Mouse (Mus musculus) kidney, adult 8-10 months (tissue): ENCODE data around the gene Sema3b.

Source experiments
- DNase-seq, 2 experiments: peaks; one replicate each; pipeline ENCODE4 v3.0.0; 2022

Sema3b gene

DNA sequence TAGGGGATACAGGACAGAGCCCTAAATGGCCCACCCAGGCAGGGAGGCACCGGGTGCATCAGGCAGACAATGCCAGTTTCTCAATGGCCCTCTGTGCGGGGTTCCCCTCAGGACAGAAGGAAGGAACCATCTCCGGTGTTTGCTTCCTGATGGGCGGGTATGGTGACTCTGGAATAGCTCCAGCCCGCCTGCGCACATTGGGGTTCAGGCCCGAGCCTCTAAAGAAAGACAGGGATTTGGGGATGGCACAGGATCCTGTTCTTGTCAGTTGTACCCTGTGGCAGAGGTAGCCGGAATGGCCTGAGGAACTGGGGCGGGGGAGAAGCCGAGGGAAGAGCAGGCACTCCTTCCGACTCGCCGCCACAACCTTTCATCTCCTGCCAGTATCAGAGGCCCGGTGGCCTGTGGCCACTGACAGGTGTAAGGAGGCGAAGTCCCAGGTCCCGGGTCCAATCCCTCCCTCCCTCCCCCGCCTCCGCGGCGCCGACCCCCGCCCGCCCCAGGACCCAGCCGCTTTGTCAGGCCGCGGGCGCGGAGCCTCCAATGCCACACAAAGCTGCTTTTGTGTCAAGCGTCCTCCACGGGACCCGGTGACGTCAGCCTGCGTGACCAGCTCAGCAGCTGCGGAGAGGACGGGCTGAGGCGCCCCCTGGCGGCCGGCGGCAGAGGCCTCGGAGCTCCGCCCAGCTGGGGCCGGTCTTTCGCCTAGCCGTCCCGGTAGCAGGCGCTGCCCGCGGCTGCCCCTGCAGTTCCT lies 3.3 kb upstream of the Sema3b start:
- peak; percentile 97 to 98 for DNase-seq

DNA sequence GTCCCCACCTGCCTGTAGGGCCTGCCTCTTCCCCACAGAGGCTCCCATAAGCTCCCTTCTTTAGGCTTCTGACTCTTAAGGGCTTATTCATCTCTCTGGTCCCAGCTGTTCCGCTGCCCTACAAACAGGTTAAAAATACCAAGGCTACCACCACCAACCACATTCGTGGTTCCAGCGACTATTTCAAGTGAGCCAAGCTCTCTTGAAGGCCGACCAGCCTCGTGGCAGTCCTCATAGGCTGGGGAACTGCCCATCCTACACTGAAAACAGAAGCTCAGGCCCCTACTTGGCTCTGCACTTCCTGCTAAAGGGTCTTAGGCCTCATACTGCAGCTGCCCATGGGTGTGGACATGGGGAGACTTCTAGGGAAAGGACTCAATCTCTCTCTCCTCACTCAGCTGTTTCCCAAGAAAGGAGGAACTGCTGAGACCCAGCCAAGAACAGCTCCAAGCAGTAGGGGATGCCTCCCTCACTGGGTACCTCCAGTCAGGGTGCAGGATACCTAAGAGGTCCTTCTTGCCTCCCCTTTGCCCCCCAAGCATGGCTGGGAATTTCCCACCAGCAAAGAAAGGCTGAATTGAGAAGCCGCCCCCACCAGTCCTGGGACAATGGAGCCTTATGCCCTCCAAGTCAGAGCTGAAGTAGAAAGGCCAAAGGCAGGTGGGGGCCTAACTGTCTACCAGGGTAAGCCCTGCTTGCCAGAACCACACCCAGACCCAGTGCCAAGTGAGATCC lies 2.6 kb upstream of the Sema3b start:
- peak in 1 of 2 experiments; percentile 27 for DNase-seq

DNA sequence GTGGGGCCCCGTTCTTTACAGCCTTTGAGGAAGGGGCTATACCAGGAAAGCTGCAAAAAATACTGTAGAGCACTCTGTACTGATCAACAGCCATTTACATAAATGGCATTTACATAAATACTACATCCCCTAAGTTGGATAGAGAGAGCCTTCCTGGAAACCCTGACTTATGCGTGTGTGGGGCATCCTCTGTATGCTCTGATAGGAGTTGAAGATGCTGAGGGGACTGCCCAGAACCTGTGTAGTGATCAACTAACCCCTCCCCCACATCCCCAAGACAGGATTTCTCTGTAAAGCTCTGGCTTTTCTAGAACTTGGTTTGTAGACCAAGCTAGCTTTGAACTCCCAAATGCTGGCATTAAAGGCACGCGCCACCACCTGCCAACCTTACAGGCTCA lies 403 bp upstream of the Sema3b start:
- DNase-seq = no peak

DNA sequence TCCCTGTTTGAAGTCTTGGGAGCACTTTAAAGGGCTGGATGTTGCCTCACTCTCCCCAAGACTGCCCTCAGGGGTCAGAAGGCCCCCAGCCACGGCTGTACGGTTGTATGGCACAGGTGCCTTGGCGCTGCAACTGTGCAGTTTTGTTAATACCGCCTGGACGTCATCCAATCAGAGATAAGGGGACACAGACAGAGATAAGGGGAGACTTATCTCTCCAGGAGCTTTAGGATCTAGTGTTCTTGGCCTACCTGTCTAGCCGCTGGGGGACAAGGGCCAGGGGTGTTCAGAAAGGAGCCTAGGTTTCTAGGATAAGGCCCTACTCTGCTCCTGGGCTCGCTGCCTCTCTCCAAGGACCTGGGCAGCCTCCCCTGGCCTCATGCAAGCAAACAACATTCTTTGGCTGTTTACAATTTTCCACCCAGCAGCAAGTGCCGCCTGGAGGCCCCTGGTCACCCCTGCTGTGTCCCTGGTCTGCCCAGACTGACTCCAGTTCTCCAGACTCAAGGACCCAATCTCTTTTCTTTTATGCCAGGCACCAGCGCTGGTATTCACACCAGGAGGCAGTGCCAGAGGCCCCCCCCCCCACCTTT lies 1.3 kb downstream of the Sema3b start:
- DNase-seq = no peak

DNA sequence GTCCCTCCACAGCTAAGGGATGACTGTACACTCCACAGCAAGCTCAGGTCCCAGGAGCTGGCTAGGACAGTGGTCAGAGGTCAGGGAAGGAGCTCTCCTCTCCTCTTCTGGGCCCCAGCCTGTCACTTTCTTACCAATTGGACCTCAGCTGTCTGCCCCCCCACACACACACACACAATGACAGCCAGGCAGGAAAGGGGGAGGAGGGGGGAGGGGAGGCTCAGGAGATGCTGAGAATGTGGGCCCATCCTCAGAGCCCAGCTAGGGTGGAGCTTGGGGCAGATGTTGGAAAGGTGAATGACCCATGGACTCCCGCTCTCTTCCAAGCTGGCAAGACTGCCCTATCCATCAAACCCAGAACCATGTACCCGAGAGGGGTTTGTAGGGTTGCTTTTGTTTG lies 2.0 kb downstream of the Sema3b start:
- DNase-seq = no peak

- DNase-seq = peak; percentile 57 to 65
These were observed 2.4 kb downstream of the Sema3b start for GRCm38 (mm10) chr9:107606591-107606990.

DNA sequence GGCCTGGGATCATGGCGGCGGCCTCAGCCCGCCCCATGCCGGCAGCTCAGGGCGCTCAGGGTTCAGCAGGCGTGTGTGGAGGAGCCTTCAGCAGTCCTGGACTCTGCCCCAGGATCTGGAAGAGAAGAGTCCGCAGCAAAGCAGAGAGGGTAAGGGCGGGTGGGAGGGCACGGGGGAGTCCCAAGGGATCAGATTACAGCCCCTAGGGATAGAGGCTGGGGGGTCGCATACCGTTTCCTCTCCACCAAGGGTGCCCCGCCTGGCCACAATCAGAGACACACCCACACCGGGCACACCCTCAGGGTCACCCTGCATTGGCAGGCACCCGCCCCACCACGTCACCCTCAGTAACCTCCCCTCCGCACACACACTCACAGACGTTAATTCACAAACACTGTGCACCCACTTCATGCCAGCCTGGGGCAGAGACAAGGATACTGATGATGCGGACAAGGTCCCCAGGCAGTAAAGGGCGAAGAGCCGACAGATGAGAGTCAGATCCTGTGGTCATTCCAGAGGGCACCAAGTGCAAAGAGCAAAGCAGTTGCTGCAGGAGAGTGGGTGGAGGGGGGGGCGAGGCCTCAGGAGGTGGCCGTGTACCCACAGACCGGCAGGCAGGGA lies 3.9 kb downstream of the Sema3b start:
- peak; percentile 63 to 72 for DNase-seq

DNA sequence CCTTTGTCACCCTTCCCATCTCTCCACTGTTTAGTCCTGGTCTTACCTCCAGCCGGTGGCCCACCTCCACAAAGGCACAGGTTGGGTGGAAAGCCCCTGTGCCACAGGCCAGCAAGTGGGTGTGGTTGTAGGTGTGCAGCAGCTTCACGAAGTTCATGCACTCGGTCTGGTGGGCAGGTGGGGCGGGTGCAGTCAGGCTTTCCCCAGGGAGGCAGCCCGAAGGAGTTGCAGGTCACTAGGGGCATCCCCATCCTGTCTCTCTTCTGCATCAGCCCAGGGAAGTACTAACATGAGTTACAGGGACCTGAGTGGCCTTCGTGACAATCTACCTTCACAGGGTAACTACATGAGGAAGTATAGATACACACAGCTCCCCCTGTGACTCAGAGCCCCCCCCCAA lies 5.8 kb downstream of the Sema3b start:
- no peak for DNase-seq

DNA sequence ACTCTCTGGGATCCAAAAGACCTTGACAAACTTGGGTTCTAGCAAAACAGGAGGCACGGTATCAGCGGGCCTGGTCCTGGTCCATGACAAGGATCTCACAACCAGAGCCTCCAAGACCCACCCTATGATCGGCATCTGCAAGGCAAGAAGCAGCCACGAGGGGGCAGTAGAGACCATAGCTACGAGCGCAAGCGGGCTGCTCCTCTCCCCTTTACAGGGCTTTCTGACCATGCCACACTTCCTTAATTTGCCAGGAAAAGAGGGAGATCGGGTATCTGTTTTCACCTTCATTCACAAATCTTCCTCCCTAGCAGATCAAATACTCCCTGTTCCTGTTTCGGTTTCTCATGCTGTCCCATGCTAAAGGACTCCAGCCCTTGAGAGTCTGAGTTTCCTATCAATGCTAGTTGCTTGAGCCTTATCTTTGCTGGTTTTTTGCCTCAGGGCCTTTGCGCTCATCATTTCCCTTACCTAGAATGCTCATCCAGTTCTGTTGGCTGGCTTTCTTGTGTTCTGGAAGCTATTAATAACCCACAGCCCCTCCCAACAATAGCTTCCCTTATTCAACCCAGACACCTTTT lies 6.9 kb downstream of the Sema3b start:
- peak; percentile 86 to 94 for DNase-seq

GRCm38 (mm10) chr9:107601275-107601674 lies 7.8 kb downstream of the Sema3b start:
- no peak for DNase-seq

DNA sequence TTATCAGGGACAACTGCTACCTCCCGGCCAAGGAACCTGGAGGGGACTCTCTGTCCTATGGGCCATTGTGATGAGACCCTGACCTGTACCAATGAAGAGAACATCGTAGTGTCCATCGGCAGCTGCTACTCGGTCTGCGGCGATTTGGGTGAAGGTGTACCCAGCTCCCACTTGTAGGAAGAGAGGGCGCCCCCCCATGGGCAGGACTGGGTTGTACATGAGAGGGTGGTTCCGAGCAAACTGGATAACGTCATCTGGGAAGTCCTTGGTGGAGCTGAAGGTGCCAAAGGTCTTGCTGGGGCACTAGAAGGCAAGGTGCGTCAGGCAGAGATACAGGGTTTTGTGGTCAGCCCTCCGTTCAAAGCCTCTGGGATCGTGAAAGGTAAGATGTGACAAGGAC lies 8.3 kb downstream of the Sema3b start:
- DNase-seq = peak; percentile 59 to 71

GRCm38 (mm10) chr9:107599842-107600241 lies 9.2 kb downstream of the Sema3b start:
- peak in 1 of 2 experiments; percentile 65 for DNase-seq

- DNase-seq = no peak
These were observed 9.6 kb downstream of the Sema3b start for GRCm38 (mm10) chr9:107599433-107599832.

GRCm38 (mm10) chr9:107598385-107598784 lies 10.6 kb downstream of the Sema3b start:
- peak; percentile 64 to 73 for DNase-seq

GRCm38 (mm10) chr9:107596619-107597569 lies 12.1 kb downstream of the Sema3b start:
- no peak for DNase-seq

GRCm38 (mm10) chr9:107594281-107595062 lies 14.6 kb downstream of the Sema3b start:
- DNase-seq = no peak

DNA sequence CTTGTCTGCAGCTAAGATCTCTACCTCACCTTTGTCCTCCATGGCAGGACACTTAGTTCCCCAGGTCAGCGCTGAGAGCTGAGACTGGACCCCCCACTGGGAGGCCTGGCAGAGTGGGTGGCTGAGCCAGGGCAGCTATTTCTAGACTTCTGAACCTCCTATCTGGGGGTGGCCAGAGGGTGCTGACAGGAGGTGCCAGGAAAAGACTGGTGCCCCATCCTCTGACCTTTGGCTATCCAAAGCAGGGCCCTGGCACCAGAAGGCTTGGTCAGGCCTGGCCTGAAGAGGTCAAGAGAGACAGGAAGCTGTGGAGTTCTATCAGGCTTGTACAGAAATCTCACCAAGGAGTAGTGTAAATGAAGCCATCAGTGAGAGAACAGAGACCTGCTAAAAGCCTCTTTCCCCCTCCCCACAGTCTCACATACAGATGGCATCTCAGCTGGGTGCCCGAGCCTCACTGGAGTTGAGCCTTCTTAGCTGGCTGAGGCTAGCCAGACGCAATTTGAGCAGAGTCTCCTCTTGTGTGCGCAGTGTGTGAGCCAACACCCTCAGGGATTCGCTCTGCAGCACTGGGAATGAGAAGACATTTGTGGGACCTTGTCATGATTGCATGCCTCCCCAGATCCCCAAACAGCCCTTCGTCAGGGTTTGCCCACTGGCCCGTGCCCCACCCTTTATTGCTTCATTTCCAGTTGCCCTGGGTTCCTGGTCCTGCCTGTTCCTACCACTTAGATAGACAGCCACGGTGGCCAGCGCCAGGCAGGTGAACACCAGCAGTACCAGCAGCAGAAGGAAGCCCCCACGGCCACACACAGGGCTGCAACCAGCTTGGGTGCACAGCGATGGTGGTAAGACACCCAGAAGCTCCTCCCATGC lies 15.7 kb downstream of the Sema3b start:
- DNase-seq = peak; percentile 89

GRCm38 (mm10) chr9:107590773-107591060 lies 18.3 kb downstream of the Sema3b start:
- peak; percentile 77 to 79 for DNase-seq

GRCm38 (mm10) chr9:107590058-107590772 lies 18.8 kb downstream of the Sema3b start:
- peak; percentile 72 to 79 for DNase-seq
